Mouse (Mus musculus): ENCODE measurements around the gene Ctnna2.

The Ctnna2 gene

GRCm38 (mm10) chr6:77979241-77979961, at the start of gene Ctnna2:
Gene Ctnna2 (minus strand): TSS chr6:77979699.
- peak in 1 of 2 experiments; percentile 16 for DNase-seq (ENCODE audit: low spot score in 2 of 2)

DNA sequence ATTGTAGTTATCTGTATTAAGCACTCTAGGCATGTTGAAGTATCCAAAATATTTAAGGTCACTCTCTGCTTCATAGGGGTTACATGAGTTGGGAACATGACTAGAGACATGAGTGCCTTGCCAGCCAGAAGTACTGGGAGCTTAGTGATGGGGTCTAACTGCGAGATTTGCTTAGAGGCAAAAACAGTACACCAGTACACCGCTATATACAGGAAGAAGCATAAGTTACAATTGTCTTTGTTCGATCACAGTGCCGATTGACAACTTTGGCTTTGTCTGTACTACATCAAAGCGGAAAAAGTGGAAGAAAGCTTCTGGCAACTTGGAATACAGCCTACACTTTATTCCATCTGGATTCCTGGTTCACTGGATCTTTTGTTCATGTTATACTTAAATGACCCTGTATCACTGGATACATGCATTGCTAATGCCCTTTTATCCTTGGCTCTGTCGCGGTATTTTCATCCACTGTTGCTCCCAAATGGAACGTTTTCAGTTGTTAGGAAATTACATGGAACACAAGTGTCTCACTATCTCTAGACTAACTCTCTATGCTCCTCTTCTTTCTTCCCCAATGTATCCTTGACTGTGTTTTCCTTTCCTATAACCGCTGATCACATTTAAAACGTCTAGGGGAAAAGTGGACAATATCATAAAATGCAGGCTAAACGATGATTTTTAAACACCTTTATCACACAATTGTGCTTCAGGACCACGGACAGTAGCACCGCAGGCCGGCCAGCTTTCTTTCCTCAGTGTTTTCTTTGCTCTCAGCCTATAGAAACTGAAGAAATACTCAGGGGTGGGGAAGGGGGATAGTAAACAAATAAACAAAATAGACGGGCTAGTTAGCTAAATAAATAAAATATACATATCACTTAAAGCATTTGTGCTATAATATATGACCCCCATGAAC, 896 bp upstream of the Ctnna2 start:
- no peak for DNase-seq (ENCODE audit: low spot score in 2 of 2)

DNA sequence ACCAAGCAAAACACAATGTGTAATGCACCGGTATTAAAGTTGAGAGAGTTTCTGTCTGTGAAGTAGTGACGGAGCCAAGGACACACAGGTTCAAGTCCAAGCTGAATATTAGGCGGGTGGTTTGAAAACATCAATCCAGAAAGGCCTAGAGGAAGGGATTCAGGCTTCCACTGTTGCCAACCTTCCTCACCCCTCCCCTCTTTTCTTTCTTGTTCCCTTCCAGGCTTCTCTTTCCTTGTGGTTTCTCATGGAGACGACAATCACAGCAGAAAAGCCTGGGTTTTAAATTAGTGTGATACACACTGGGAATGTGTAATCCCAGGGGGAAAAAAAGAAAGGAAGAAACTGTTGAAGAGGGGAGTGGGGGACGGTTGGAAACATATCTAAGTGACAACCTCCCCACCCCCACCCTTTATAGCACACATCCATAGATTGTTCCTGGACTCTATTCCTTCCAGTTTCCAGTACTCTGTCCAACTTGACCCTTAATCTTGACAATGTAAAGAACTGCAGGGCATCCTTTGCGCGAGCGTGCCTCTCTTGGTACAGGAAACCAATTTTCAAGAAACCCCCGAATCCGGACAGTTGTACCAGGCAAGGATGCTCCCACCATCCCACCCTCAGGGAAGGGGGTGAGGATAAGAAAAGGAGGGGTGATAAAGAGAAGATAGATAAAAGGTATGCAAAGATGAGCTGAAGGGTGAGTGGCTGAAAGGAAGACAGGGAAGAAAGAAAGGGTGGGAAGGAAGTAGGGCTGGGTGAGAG, 841 bp downstream of the Ctnna2 start:
- no peak for DNase-seq (ENCODE audit: low spot score in 2 of 2)

DNA sequence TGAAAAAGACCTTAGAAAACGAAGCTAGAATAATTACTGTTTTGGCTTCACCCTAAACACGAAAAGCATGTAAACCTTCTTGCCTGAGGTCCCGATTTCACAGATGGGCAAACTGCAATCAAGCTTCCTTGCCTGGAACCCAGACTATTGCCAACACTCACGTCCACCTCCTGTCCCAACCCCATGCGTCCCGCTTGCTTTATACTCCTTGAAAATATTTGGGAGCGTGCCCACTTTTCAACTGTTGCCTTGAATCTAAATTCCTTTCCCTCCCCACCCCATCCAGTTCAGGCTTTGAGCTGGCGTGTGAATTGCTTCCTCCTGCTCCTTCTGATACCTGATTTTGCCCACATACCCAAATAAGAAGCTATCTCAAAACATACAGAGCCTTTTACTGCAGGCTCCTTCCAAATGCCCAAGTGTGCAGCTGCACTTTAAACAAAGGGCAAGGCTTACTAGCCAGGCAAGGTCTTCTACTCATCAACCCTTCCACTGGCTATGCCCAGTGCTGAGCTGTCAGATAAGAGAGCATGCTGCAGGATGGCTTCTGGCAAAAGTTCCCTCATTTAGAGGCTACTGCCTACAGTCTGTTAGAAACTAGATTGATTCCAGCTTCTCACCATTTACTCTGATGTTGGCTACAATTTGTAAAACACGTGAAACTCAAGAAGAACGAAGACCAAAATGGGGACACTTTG, 8.8 kb downstream of the Ctnna2 start:
- no peak for DNase-seq (ENCODE audit: low spot score in 2 of 2)

GRCm38 (mm10) chr6:77969774-77970173, 9.7 kb downstream of the Ctnna2 start:
- DNase-seq (ENCODE audit: low spot score in 2 of 2): no peak

DNA sequence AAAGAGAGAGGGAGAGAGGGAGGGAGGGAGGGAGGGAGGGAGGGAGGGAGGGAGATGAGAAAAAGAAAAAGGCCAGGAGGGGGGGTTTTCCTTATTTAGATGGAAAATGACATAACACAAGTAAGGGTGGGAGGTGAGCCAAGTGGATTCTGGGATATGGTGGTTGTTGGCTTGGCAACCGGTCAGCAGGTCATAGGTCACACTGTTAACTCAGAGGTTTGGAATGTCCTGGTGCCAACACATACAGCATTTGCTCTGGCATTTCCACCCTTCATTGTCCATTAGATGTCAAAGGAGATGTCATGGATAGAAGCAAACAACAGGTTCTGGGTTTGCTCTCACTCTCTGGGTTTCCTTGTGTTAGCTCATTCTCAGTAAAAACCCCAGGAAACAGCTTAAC, 17.5 kb downstream of the Ctnna2 start:
- DNase-seq (ENCODE audit: low spot score in 2 of 2): no peak

DNA sequence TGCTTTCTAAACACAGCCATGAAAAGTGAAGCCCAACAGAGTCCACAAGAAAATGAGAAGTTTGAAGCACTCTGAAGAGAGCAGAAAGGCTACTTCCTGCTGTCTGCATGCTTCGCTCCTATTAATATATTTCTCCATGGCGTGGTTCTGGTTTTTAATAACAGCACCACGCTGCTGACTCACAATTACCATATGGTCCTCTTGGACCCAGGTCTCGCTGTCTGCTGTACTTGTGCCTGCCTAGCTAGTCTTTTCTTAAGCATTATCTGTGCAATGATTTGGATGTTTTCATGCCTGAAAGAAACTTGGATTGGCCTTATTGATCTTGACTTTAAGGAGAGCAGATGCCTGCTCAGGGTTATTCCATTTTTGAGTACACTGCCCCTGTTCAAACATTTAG, 28.2 kb downstream of the Ctnna2 start:
- no peak for DNase-seq (ENCODE audit: low spot score in 2 of 2)

GRCm38 (mm10) chr6:77950690-77951089, 28.8 kb downstream of the Ctnna2 start:
- DNase-seq (ENCODE audit: low spot score in 2 of 2): no peak

GRCm38 (mm10) chr6:77929375-77929774, 50.1 kb downstream of the Ctnna2 start:
- DNase-seq (ENCODE audit: low spot score in 2 of 2): no peak

DNA sequence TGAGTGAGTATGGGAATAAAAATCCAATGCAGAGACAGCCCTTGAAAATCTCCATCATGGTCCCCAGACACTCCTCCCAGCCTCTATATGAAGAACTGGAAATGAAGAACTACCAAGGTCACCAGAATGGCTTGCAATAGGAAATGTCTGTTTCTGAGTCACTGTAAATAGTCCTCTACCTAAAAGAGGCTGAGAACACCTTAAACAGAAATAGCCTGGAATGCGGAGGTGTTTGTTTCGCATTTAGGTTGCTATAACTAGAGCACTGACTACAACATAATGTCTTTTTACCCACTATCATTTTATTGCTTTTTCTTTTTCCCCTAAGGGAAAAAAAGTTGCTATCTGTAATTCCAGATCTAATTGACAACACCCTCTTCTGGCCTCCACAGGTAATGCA, 106.3 kb downstream of the Ctnna2 start:
- no peak for DNase-seq (ENCODE audit: low spot score in 2 of 2)

- DNase-seq (ENCODE audit: low spot score in 2 of 2): no peak
Measured at GRCm38 (mm10) chr6:77869313-77869712, 110.2 kb downstream of the Ctnna2 start.

GRCm38 (mm10) chr6:77868119-77868518, 111.4 kb downstream of the Ctnna2 start:
- DNase-seq (ENCODE audit: low spot score in 2 of 2): no peak

DNA sequence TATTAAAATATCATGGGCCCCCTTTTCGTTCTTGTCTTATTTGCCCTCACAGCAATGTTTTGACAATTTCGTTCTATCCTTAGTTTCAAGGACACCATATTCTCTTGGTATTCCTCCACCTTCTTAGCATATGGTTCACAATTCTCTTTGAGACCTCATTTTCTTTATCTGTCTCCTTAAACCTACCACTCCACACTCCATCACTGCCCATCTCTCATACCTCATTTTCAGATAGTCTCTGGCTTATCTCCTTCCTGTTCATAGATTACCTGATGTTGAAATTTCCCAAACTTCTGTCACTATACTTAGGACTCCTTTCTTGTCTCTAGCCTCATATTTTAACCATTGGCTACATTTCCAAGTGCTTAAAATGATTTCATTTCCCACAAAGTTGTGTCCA, 116.1 kb downstream of the Ctnna2 start:
- no peak for DNase-seq (ENCODE audit: low spot score in 2 of 2)

- no peak for DNase-seq (ENCODE audit: low spot score in 2 of 2)
Measured at GRCm38 (mm10) chr6:77862781-77863180, 116.7 kb downstream of the Ctnna2 start.

DNA sequence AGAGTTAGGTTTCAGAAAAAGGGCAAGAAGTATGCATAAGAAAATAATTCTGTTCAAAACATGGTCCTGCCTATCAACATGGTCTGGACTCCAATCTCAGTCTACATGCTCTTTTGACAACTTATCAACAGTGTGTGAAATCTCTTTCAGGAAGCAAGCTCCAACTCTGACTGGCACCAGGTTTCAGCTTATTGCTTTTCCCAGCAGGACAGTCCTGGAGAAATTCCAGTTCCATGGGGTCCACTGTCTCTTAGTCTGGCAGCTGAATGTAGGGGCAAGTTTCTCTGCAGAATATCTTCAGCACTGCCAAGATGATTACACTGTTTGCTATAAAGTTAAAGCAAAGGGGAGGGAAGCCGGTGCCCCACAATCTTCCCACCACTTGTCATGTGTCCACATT, 130.1 kb downstream of the Ctnna2 start:
- DNase-seq (ENCODE audit: low spot score in 2 of 2): no peak

- DNase-seq (ENCODE audit: low spot score in 2 of 2): no peak
Measured at GRCm38 (mm10) chr6:77848796-77849195, 130.7 kb downstream of the Ctnna2 start.

DNA sequence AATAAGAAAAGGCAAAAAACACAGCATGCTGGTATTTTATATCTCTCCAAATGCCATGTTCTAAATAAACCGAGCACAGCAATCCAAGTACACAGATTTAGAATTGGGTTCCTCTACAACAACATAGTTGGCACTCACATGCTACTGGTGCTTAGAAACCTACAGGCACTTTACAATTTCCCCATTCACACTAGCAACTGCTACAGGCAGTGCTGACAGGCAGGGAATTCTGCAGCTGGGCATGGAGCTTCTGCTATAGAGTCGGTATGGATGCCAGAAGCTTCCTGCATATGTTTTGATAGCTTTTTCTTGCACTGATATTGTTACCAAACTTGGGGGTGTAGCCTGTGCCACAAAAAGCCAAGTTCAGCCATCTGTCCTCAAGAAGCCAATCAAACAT, 131.8 kb downstream of the Ctnna2 start:
- DNase-seq (ENCODE audit: low spot score in 2 of 2): no peak

DNA sequence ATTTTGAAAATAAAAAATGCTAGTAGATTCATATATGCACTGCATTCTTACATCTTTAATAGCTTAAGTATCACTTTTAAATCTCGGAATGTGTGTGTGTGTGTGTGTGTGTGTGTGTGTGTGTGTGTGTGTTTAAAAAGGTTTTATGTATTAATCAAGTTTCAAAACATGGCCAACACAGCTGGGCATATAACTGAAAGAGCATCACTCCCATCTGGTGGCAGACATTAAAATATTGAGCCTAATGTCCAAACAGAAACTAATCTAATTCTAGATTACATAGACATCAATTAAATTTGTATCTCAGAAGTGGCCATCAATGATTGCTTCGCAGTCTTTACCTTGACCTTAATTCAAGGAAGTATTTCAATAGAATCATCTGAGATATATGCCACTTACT, 140.4 kb downstream of the Ctnna2 start:
- no peak for DNase-seq (ENCODE audit: low spot score in 2 of 2)

GRCm38 (mm10) chr6:77838653-77839052, 140.8 kb downstream of the Ctnna2 start:
- DNase-seq (ENCODE audit: low spot score in 2 of 2): no peak

GRCm38 (mm10) chr6:77837543-77837942, 142.0 kb downstream of the Ctnna2 start:
- no peak for DNase-seq (ENCODE audit: low spot score in 2 of 2)

GRCm38 (mm10) chr6:77834680-77835079, 144.8 kb downstream of the Ctnna2 start:
- DNase-seq (ENCODE audit: low spot score in 2 of 2): no peak

- no peak for DNase-seq (ENCODE audit: low spot score in 2 of 2)
Measured at GRCm38 (mm10) chr6:77827526-77827925, 152.0 kb downstream of the Ctnna2 start.

Measured in urinary bladder, postnatal 36 days (tissue).